Mouse (Mus musculus) limb, embryonic 14.5 days (tissue): Measurements from ENCODE around the gene Sort1. TPM values are rescaled to one million over a fixed set of nuclear protein-coding genes. Genes with fewer than 3 reads are reported as not detected.
"Not testable (repeated sequence)": the region's sequence is repeated elsewhere in the genome, so short reads cannot be mapped to it uniquely, and the experiment has no call there.

ENCODE experiments used
- ATAC-seq: fragments of 200-750 bp; cut with Nextera tagmentation; 2 replicates; pipeline ENCODE4 v1.8.0; 2017; ENCODE audit warnings: low read depth, moderate number of reproducible peaks, moderate TSS enrichment; ENCODE audit not compliant: low FRiP score
- DNase-seq: peaks from one replicate; pipeline ENCODE4 v3.0.0-alpha.2; 2015; ENCODE audit warnings: low spot score
- H3K27ac ChIP-seq: fragments of 300-500 bp; sonication (generic); replicated peaks from 2 replicates; pipeline ENCODE4 v1.5.1; 2014; ENCODE audit warnings: low read depth, mild to moderate bottlenecking, low read length, moderate library complexity, mixed read lengths
- H3K27me3 ChIP-seq: fragments of 300-500 bp; sonication (generic); 2 replicates; pipeline ENCODE4 v1.6.1; 2014; ENCODE audit warnings: low read length, mixed read lengths; ENCODE audit not compliant: control insufficient read depth, insufficient read depth
- H3K36me3 ChIP-seq: fragments of 300-500 bp; sonication (generic); 2 replicates; pipeline ENCODE4 v1.6.1; 2014; ENCODE audit warnings: mild to moderate bottlenecking, low read length, moderate library complexity, mixed read lengths; ENCODE audit not compliant: control insufficient read depth, insufficient read depth
- H3K4me1 ChIP-seq: fragments of 300-500 bp; sonication (generic); 2 replicates; pipeline ENCODE4 v1.6.1; 2014; ENCODE audit warnings: antibody characterized with exemption, low read length, mixed read lengths; ENCODE audit not compliant: control insufficient read depth, insufficient read depth
- H3K4me2 ChIP-seq: fragments of 300-500 bp; sonication (generic); replicated peaks from 2 replicates; pipeline ENCODE4 v1.6.1; 2014; ENCODE audit warnings: low read depth, mild to moderate bottlenecking, low read length, moderate library complexity; ENCODE audit not compliant: severe bottlenecking
- H3K4me3 ChIP-seq: fragments of 300-500 bp; sonication (generic); replicated peaks from 2 replicates; pipeline ENCODE4 v1.5.1; 2014; ENCODE audit warnings: low read length
- H3K9ac ChIP-seq: fragments of 300-500 bp; sonication (generic); 2 replicates; pipeline ENCODE4 v1.6.1; 2014; ENCODE audit warnings: mild to moderate bottlenecking, low read depth, low read length, moderate library complexity; ENCODE audit not compliant: severe bottlenecking
- H3K9me3 ChIP-seq: fragments of 300-500 bp; sonication (generic); 2 replicates; pipeline ENCODE4 v1.6.1; 2016; ENCODE audit warnings: low read length; ENCODE audit not compliant: control insufficient read depth
- POLR2A ChIP-seq: fragments of 200-500 bp; IDR thresholded peaks from 2 replicates; pipeline ENCODE4 v1.8.0; 2012; ENCODE audit warnings: inconsistent platforms, mild to moderate bottlenecking, moderate library complexity, borderline replicate concordance; ENCODE audit not compliant: insufficient read depth, insufficient read length; ENCODE audit errors: extremely low read depth
- WGBS: fragments of 180-500 bp; shearing (Covaris S2); extraction: QIAGEN DNeasy Blood & Tissue Kit; methylation state at CpG from one replicate; pipeline ENCODE4 v1.1.7; 2014; 5-methylcytosine and 5-hydroxymethylcytosine counted together
- polyA plus RNA-seq, 2 experiments: library from polyadenylated mRNA; depleted of rRNA in 1 of 2; stranded (reverse) in 1 of 2; unstranded in 1 of 2; fragments of >200 nt; fragmentation: Nextera tagmentation in 1 of 2; extraction: Ambion mirVana in 1 of 2; gene quantifications; 2 replicates each; pipeline versions ENCODE4 v1.2.1 to v1.2.3; 2012 to 2014

Sort1 gene
- polyA plus RNA-seq, 2 experiments = 17.9 to 30.4 TPM

DNA sequence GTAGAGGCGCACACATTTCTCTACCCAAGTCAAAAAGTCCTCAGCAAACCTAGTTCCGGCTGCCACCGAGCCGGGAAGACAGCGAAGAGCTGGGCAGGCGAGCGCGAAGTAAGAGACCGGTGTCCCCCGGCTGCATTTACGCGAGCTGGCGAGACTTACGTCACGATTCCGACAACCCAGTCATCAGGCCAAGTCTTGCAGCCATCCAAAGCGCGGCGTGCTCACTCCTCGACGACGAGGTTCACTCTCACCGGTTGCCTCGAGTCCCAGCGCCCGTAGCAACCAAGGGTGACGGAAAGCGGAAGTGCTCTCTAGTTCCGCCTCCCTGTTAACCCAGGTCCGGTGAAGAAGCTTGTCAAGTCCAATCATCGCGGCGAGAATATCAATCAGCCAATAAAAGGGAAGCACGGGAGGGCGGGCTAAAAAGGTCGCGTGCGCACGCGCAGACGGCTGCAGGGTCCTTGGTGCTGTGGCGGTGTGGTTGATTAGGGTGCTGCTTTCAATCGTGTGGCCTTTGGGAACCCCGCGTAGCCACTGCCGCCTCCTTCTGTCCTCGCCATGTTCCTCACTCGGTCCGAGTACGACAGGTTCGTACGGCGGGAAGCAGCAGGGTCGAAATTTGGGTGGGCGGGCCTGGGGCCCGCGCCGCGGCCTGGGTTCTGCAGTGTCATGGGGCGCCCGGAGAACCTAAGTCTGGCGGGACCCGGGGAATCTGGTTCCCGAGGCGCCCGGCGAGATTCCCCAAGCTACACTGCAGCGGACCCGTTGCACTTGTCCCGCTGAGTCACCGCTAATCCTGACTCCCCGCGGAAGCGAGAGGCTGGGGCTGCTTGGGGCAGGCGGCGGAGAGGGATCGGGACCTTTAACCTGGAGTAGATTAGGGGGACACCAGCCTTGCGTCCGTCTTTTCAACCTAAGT, 26.9 kb upstream of the Sort1 start, which contains the start of gene Psma5:
TSS of gene Psma5 (plus strand) at position 208 of the 919 bp plus-strand sequence.
- Histone ChIP-seq H3K36me3 (peaks cover 3% of the 10 kb centered on the region; the same call in 1 of the 2 replicates), H3K9ac (peak within 1 kb of the TSS; percentile 88), H3K4me2 (peak within 1 kb of the TSS; percentile 79), H3K27ac (no peak within 1 kb of the TSS; the same call in 1 of the 2 replicates), H3K9me3 (no peaks in the 10 kb centered on the region), H3K4me1 (peaks cover 14% of the 10 kb centered on the region; the same call in 1 of the 2 replicates), H3K27me3 (no peaks in the 10 kb centered on the region), H3K4me3 (peak within 1 kb of the TSS; percentile 96)
- WGBS = under 1% methylated on average over 73 of the region's 79 CpGs
- DNase-seq (peak; percentile 99), ATAC-seq (peak; percentile 100)
- TF ChIP-seq POLR2A = no peak

GRCm38 (mm10) chr3:108257831-108258500, 25.9 kb upstream of the Sort1 start:
- Histone ChIP-seq H3K4me2 (peak overlapping the region; percentile 79), H3K4me3 (peak overlapping the region; percentile 96), H3K27me3 (no peaks in the 10 kb centered on the region), H3K27ac (no peak overlapping the region), H3K9me3 (no peaks in the 10 kb centered on the region), H3K9ac (peak overlapping the region; percentile 88), H3K36me3 (peaks cover 11% of the 10 kb centered on the region; the same call in 1 of the 2 replicates), H3K4me1 (peaks cover 14% of the 10 kb centered on the region; the same call in 1 of the 2 replicates)
- ATAC-seq (no peak), DNase-seq (no peak)
- WGBS = 69% methylated on average over 3 of the region's 3 CpGs
- no peak for TF ChIP-seq POLR2A

- Histone ChIP-seq H3K4me2 (no peak overlapping the region), H3K4me1 (peaks cover 14% of the 10 kb centered on the region; the same call in 1 of the 2 replicates), H3K9me3 (no peaks in the 10 kb centered on the region), H3K27me3 (no peaks in the 10 kb centered on the region), H3K4me3 (no peak overlapping the region), H3K27ac (no peak overlapping the region), H3K9ac (no peak overlapping the region), H3K36me3 (peaks cover 18% of the 10 kb centered on the region; the same call in 1 of the 2 replicates)
- no peak for ATAC-seq
- DNase-seq = no peak
- 84% methylated on average over 3 of the region's 3 CpGs for WGBS
- TF ChIP-seq POLR2A = no peak
Observed at GRCm38 (mm10) chr3:108259319-108259718, 24.6 kb upstream of the Sort1 start.

GRCm38 (mm10) chr3:108279495-108279894, 4.4 kb upstream of the Sort1 start:
- ATAC-seq, H3K4me1 ChIP-seq, H3K27ac ChIP-seq, H3K9ac ChIP-seq, H3K4me2 ChIP-seq, H3K4me3 ChIP-seq, H3K9me3 ChIP-seq, H3K27me3 ChIP-seq, DNase-seq: not testable (repeated sequence)
- peaks cover 48% of the 10 kb centered on the region for H3K36me3 ChIP-seq
- WGBS = 62% methylated on average over 4 of the region's 5 CpGs
